Mouse (Mus musculus) bone marrow, adult 2 months (tissue): ENCODE data around the gene Denr. TPM values are rescaled to one million over a fixed set of nuclear protein-coding genes. Genes with fewer than 3 reads are reported as not detected.

ENCODE experiments used
- H3K27ac ChIP-seq: fragments of 200-500 bp; 2 replicates; pipeline ENCODE4 v1.5.1; 2012; ENCODE audit warnings: low read depth, mild to moderate bottlenecking, control low read depth, inconsistent platforms, low read length; ENCODE audit not compliant: control insufficient read depth, poor library complexity, insufficient read depth
- H3K4me1 ChIP-seq: fragments of 200-500 bp; 2 replicates; pipeline ENCODE4 v1.6.1; 2011; ENCODE audit warnings: low read length; ENCODE audit not compliant: control insufficient read depth, insufficient read depth
- H3K4me3 ChIP-seq: fragments of 200-500 bp; replicated peaks from 2 replicates; pipeline ENCODE3; 2011; ENCODE audit warnings: mild to moderate bottlenecking, low read depth, low read length, control low read depth; ENCODE audit not compliant: control insufficient read depth
- CTCF ChIP-seq: fragments of 200-500 bp; IDR thresholded peaks from 2 replicates; pipeline ENCODE4 v1.5.1; 2011; ENCODE audit warnings: low read length, control low read depth; ENCODE audit not compliant: control insufficient read depth, insufficient read depth
- POLR2A ChIP-seq: fragments of 200-500 bp; IDR thresholded peaks from 2 replicates; pipeline ENCODE4 v1.6.1; 2011; ENCODE audit warnings: low read depth, mild to moderate bottlenecking, control low read depth, low read length, borderline replicate concordance; ENCODE audit not compliant: control insufficient read depth
- WGBS: fragments of 180-500 bp; shearing (Covaris S2); methylation state at CpG from one replicate; pipeline ENCODE4 v1.1.7; 2018; 5-methylcytosine and 5-hydroxymethylcytosine counted together
- polyA plus RNA-seq: library from polyadenylated mRNA; stranded (reverse); fragments of >200 nt; gene quantifications from 2 replicates; pipeline ENCODE4 v1.2.4, GENCODE M21; 2011; ENCODE audit warnings: low replicate concordance; ENCODE audit not compliant: missing spikeins, insufficient read depth, insufficient read length

The Denr gene
- polyA plus RNA-seq, 1 experiment = 41.1 TPM

DNA sequence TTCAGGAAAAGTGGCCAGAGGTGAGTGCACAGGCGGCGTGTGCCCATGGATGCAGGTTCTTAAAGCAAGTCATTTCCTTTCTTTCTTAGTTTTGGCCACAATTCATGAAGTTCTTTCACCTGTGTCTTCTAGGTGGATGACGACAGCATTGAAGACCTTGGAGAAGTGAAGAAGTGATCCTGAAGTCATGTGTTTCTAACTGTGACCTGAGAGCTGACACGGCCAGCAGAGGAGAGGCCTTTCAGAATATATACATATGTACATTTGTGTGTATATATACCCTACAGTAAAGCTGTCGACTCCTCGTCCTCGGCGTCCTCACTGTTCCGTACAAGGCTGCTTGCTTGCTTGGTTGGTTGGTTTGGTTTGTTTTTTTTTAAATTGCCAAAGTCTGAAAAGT is 20.1 kb downstream of the Denr start, which contains the start of gene Gm43518:
Gm43518 (plus strand) TSS at position 301 of the 400 bp plus-strand sequence.
- WGBS = 91% methylated on average over 9 of the region's 9 CpGs
- TF ChIP-seq CTCF (no peak), POLR2A (no peak)
- Histone ChIP-seq H3K4me3 (no peak within 1 kb of the TSS), H3K27ac (no peak within 1 kb of the TSS), H3K4me1 (peaks cover 1% of the 10 kb centered on the region; the same call in 1 of the 2 replicates)

DNA sequence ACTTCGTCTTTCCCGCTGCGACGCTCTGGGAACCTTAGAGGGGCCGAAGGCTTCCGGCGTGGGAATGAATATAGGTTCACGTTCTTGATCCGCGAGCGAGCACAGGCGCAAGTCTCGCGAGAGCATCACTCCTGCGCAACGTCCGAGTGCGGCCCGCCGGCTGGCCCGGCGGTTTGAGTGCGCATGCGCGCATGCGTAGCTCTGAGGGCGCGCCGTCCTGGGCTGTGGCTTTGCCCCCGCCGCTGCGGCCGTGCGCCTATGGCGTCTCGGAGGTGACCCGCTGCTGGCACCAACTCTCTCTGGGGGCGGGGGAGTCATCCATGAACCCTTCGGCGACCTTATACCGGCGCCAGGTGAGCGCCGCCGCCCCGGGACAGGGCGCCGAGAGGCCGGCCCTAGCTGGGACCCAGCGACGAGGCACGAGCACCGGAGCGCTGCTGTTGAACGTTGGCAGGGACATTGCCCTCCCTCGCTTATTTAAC is 23.6 kb downstream of the Denr start, which contains the start of gene Ccdc62:
Ccdc62 (plus strand) TSS at position 172 of the 482 bp plus-strand sequence.
- WGBS = under 1% methylated on average over 56 of the region's 56 CpGs

DNA sequence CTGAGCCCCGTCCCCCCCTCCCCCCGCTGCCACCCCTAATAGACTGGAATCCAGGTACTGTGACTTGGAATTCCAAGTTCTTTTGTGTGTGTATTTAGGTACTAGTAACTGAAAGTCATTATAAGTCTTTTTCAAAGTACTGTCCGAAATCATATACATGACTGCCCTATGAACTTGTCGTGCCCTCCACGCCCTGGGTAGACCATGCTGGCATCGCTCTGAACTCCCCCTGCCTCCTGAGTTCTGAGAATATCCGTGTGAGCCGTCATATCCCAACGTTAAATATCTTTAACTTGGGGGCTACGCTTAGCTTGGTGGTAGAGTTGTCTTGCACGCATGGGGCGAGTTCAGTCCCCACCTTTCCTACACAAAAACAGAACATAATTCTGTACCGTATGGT is 24.2 kb downstream of the Denr start:
- Histone ChIP-seq H3K27ac (no peak overlapping the region), H3K4me3 (peak overlapping the region; percentile 75), H3K4me1 (peaks cover 1% of the 10 kb centered on the region; the same call in 1 of the 2 replicates)
- TF ChIP-seq POLR2A (no peak), CTCF (no peak)
- WGBS = 34% methylated on average over 13 of the region's 13 CpGs

More for the DNA sequence above, 23.6 kb downstream of the Denr start, which contains the start of gene Ccdc62:
- peaks cover 1% of the 10 kb centered on the region; the same call in 1 of the 2 replicates for H3K4me1 ChIP-seq
- H3K4me3 ChIP-seq = peak within 1 kb of the TSS; percentile 75
- 0 out of 2 replicates have a peak, but pooled peaks have one; percentile 10 for TF ChIP-seq CTCF
- TF ChIP-seq POLR2A = peak; percentile 97
- H3K27ac ChIP-seq = peak within 1 kb of the TSS; percentile 93

DNA sequence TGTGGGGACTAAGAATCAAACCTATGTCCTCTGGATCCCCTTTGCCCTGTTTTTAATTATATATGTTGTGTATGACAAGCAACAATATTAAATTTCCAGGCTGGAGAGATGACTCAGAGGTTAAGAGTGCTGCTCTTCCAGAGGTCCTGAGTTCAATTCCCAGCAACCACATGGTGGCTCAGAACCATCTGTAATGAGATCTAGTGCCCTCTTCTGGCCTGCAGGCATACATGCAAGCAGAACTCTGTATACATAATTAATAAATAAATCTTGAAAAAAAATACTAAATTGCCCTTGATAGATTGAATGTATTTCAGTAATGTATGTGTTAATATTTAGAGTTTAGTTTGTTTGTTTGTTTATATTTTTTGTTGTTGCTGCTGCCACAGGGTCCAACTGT is 26.0 kb downstream of the Denr start:
- Histone ChIP-seq H3K4me1 (peaks cover 1% of the 10 kb centered on the region; the same call in 1 of the 2 replicates), H3K27ac (no peak overlapping the region), H3K4me3 (no peak overlapping the region)
- TF ChIP-seq POLR2A = no peak
- no peak for TF ChIP-seq CTCF

DNA sequence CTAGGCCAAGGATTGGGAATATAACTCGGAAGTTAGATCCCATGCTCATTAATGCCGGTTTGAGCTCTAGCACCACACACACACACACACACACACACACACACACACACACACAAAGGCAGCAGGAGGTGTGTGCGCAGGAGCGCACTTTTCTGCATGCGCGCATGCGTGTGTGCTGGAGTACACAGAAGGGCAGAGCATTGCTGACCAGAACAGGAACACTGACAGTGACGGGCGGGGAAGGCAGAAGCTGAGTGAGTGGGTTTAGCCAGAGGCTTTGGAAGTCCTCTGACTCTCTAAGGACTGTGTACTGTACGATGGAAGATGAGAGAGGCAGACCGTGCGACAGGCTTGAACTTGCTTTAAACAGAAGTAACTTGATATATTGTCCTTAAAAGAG is 26.6 kb downstream of the Denr start:
- H3K4me1 ChIP-seq = peaks cover 1% of the 10 kb centered on the region; the same call in 1 of the 2 replicates
- no peak overlapping the region for H3K4me3 ChIP-seq
- H3K27ac ChIP-seq = no peak overlapping the region
- 83% methylated on average over 12 of the region's 12 CpGs for WGBS
- TF ChIP-seq CTCF = no peak
- no peak for TF ChIP-seq POLR2A

DNA sequence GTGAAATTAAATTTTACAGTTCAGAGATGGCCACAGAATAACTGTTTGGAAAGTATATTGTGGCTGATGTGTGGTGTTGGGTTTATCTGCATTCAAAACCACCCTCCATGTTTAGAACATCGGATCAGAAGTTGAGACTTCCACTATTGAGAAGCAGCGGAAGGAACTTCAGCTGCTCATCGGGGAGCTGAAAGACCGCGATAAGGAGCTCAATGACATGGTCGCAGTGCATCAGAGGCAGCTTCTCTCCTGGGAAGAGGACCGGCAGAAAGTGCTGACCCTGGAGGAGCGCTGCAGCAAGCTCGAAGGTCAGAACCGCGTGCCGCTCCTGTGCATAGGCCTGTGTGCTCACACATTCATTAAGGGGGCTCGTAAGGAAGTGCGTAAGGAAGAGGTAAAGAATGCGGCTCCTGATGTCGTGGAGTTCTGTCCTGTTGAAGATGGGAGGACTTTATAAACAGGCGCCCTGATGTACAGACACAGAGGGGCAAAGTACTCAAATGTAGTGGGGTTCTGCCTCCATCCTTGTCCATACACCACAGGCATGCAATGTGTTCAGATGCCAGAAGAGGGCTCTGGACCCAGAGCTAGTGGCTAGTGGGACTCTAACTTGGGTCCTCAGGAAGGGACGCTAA is 27.1 kb downstream of the Denr start:
- H3K4me3 ChIP-seq = no peak overlapping the region
- WGBS = 71% methylated on average over 18 of the region's 18 CpGs
- TF ChIP-seq POLR2A (no peak), CTCF (peak; percentile 37; the same call in 1 of the 2 replicates)
- H3K27ac ChIP-seq = no peak overlapping the region
- peaks cover 4% of the 10 kb centered on the region; the same call in 1 of the 2 replicates for H3K4me1 ChIP-seq

DNA sequence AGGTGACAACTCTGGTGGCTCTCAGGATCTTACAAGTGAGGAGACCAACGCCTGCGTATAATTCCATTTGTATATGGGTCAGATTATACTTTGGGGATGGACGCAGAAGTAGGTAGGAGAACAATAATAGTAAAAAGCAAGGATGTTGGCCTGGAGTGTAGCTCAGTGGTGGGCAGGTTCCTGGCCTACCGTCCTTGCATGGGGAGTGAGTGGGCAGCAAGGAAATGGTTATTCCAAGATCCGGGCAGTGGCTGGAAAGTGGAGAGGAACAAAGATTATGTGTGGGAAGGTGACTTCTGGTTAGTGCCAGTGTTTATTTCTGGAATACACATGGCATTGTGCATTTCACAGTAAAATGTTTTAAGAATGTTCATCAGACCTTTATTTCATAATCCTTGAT is 29.0 kb downstream of the Denr start:
- Histone ChIP-seq H3K4me1 (peaks cover 4% of the 10 kb centered on the region; the same call in 1 of the 2 replicates), H3K4me3 (no peak overlapping the region), H3K27ac (no peak overlapping the region)
- TF ChIP-seq POLR2A = no peak
- WGBS = 90% methylated on average over 5 of the region's 5 CpGs

DNA sequence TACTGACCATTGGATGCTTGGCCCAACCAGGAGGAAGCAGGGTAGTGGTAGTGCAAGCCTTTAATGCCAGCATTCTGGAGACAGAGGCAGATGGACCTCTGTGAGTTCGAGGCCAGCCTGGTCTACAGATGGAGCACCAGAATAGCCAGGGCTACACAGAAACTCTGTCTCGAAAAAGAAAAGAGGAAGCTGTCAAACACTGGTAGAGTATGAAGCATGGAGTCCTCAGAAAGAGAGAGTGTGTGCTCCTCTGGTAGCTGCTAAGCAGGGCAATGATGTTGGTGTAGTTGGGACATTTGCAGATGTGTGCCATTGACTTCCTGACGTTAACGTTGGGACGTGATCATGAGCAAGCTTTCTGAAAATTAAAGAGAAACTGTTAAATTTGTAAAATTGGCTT is 31.5 kb downstream of the Denr start:
- WGBS = 8% methylated on average over 5 of the region's 5 CpGs
- Histone ChIP-seq H3K4me1 (peaks cover 2% of the 10 kb centered on the region; the same call in 1 of the 2 replicates), H3K27ac (no peak overlapping the region), H3K4me3 (no peak overlapping the region)
- TF ChIP-seq POLR2A (no peak), CTCF (no peak)
